Mouse (Mus musculus) brain, embryonic 14.5 days (tissue): Measurements from ENCODE around the gene Aplf.

Experiments
- CTCF ChIP-seq: fragments of 200-500 bp; IDR thresholded peaks from 2 replicates; pipeline ENCODE4 v1.5.1; 2012; ENCODE audit warnings: inconsistent platforms, mild to moderate bottlenecking, moderate library complexity, borderline replicate concordance; ENCODE audit not compliant: insufficient read depth, insufficient read length; ENCODE audit errors: extremely low read depth
- POLR2A ChIP-seq: fragments of 200-500 bp; IDR thresholded peaks from 2 replicates; pipeline ENCODE4 v1.6.1; 2012; ENCODE audit warnings: mild to moderate bottlenecking, inconsistent platforms, borderline replicate concordance; ENCODE audit not compliant: poor library complexity, insufficient read depth, insufficient read length, severe bottlenecking; ENCODE audit errors: extremely low read depth

DNA sequence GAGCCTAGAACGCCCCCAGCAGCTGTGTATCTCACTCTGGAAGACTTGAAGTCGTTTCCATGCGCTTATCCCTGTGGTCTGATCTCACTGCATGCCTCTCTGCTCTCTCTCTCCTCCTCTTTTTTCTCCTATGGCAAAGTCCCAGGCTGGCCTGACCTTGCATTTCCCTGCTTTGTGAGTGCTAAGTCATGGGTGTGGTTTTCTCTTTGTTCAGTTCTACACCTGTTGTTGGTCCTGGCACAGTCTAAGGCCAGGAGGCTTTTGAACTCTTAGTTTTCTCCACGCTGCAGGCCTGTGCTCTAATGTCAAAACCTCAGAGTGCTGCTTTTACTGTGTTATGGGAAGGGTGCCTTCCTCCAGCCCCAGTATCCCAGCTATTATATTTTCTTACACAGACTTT lies 39.8 kb downstream of the Aplf start:
- no peak for TF ChIP-seq CTCF
- no peak for TF ChIP-seq POLR2A
